Mouse (Mus musculus) midbrain, embryonic 15.5 days (tissue): ENCODE results near the gene Gm20765. TPM values are rescaled to one million over a fixed set of nuclear protein-coding genes. Genes with fewer than 3 reads are reported as not detected.
"Not testable (repeated sequence)": the region's sequence is repeated elsewhere in the genome, so short reads cannot be mapped to it uniquely, and the experiment has no call there.

Experiments
- ATAC-seq: fragments of 200-750 bp; cut with Nextera tagmentation; replicated peaks from 2 replicates; pipeline ENCODE4 v1.8.0; 2017; ENCODE audit warnings: moderate TSS enrichment
- H3K27ac ChIP-seq: fragments of 300-500 bp; sonication (generic); 2 replicates; pipeline ENCODE4 v1.5.1; 2015; ENCODE audit warnings: mild to moderate bottlenecking, inconsistent platforms
- H3K27me3 ChIP-seq: fragments of 300-500 bp; sonication (generic); replicated peaks from 2 replicates; pipeline ENCODE4 v1.6.1; 2015; ENCODE audit warnings: inconsistent platforms
- H3K36me3 ChIP-seq: fragments of 300-500 bp; sonication (generic); replicated peaks from 2 replicates; pipeline ENCODE4 v1.6.1; 2015; ENCODE audit warnings: inconsistent platforms
- H3K4me1 ChIP-seq: fragments of 300-500 bp; sonication (generic); 2 replicates; pipeline ENCODE4 v1.6.1; 2015; ENCODE audit warnings: inconsistent platforms
- H3K4me2 ChIP-seq: fragments of 300-500 bp; sonication (generic); 2 replicates; pipeline ENCODE4 v1.6.1; 2015; ENCODE audit warnings: inconsistent platforms, mild to moderate bottlenecking, moderate library complexity
- H3K4me3 ChIP-seq: fragments of 300-500 bp; sonication (generic); 2 replicates; pipeline ENCODE4 v1.5.1; 2015; ENCODE audit warnings: mild to moderate bottlenecking, inconsistent platforms
- H3K9ac ChIP-seq: fragments of 300-500 bp; sonication (generic); 2 replicates; pipeline ENCODE4 v1.6.1; 2015; ENCODE audit warnings: mild to moderate bottlenecking, inconsistent platforms
- H3K9me3 ChIP-seq: fragments of 300-500 bp; sonication (generic); 2 replicates; pipeline ENCODE4 v1.6.1; 2016; ENCODE audit warnings: inconsistent platforms
- WGBS: fragments of 180-500 bp; shearing (Covaris S2); methylation state at CpG from one replicate; pipeline ENCODE4 v1.1.7; 2015; ENCODE audit warnings: mixed read lengths; 5-methylcytosine and 5-hydroxymethylcytosine counted together
- polyA plus RNA-seq: library from polyadenylated mRNA; unstranded; fragments of >200 nt; fragmentation: Nextera tagmentation; extraction: Ambion mirVana; gene quantifications from 2 replicates; pipeline ENCODE4 v1.2.1, GENCODE M21; 2015

Gene Gm20765
- not detected in 2 replicates for polyA plus RNA-seq

DNA sequence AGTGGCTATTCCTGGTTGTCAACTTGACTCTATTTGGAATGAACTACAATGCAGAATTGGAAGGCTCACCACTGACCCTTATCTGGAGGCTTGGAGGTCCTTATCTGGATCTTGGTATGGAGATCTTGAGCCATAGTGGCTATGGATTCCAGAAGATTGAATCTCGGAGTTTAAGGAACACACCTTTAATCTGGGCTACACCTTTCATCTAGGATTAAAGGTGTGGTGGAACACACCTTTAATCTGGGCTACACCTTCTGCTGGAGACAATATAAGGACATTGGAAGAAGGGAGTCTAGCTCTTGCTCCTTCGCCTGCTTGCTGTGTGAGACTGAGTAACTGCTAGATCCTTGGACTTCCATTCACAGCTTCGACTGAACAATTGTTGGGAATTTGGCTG lies at the start of gene Gm20765:
Gm20765 (plus strand) TSS at position 301 of the 400 bp plus-strand sequence.
- ATAC-seq, result not testable (repeated sequence)
- no CpG with 5 or more reads among the region's 3 CpGs for WGBS

DNA sequence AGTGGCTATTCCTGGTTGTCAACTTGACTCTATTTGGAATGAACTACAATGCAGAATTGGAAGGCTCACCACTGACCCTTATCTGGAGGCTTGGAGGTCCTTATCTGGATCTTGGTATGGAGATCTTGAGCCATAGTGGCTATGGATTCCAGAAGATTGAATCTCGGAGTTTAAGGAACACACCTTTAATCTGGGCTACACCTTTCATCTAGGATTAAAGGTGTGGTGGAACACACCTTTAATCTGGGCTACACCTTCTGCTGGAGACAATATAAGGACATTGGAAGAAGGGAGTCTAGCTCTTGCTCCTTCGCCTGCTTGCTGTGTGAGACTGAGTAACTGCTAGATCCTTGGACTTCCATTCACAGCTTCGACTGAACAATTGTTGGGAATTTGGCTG lies 42.6 kb upstream of the Gm20765 start, which contains the start of gene Gm21293:
Gm21293 (plus strand) TSS at position 301 of the 400 bp plus-strand sequence.
- WGBS, result no CpG with 5 or more reads among the region's 3 CpGs
- not testable (repeated sequence) for H3K36me3 ChIP-seq, ATAC-seq, H3K4me2 ChIP-seq, H3K4me1 ChIP-seq, H3K4me3 ChIP-seq, H3K9ac ChIP-seq, H3K27me3 ChIP-seq, H3K27ac ChIP-seq, H3K9me3 ChIP-seq

More for the DNA sequence above, at the start of gene Gm20765:
- not testable (repeated sequence) for H3K9me3 ChIP-seq, H3K4me1 ChIP-seq, H3K36me3 ChIP-seq, H3K27ac ChIP-seq, H3K27me3 ChIP-seq, H3K4me2 ChIP-seq, H3K9ac ChIP-seq, H3K4me3 ChIP-seq

DNA sequence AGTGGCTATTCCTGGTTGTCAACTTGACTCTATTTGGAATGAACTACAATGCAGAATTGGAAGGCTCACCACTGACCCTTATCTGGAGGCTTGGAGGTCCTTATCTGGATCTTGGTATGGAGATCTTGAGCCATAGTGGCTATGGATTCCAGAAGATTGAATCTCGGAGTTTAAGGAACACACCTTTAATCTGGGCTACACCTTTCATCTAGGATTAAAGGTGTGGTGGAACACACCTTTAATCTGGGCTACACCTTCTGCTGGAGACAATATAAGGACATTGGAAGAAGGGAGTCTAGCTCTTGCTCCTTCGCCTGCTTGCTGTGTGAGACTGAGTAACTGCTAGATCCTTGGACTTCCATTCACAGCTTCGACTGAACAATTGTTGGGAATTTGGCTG lies 34.1 kb upstream of the Gm20765 start, which contains the start of gene Gm6763:
Gm6763 (plus strand) TSS at position 301 of the 400 bp plus-strand sequence.
- not testable (repeated sequence) for ATAC-seq
- WGBS, result no CpG with 5 or more reads among the region's 3 CpGs

DNA sequence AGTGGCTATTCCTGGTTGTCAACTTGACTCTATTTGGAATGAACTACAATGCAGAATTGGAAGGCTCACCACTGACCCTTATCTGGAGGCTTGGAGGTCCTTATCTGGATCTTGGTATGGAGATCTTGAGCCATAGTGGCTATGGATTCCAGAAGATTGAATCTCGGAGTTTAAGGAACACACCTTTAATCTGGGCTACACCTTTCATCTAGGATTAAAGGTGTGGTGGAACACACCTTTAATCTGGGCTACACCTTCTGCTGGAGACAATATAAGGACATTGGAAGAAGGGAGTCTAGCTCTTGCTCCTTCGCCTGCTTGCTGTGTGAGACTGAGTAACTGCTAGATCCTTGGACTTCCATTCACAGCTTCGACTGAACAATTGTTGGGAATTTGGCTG lies 25.6 kb upstream of the Gm20765 start, which contains the start of gene Gm8764:
Gm8764 (plus strand) TSS at position 301 of the 400 bp plus-strand sequence.
- no CpG with 5 or more reads among the region's 3 CpGs for WGBS
- not testable (repeated sequence) for H3K9me3 ChIP-seq, H3K27ac ChIP-seq, H3K4me1 ChIP-seq, H3K9ac ChIP-seq, ATAC-seq, H3K4me2 ChIP-seq, H3K36me3 ChIP-seq, H3K4me3 ChIP-seq, H3K27me3 ChIP-seq

More for the DNA sequence above, 34.1 kb upstream of the Gm20765 start, which contains the start of gene Gm6763:
- not testable (repeated sequence) for H3K4me3 ChIP-seq, H3K27ac ChIP-seq, H3K9me3 ChIP-seq, H3K27me3 ChIP-seq, H3K4me1 ChIP-seq, H3K36me3 ChIP-seq, H3K4me2 ChIP-seq, H3K9ac ChIP-seq

DNA sequence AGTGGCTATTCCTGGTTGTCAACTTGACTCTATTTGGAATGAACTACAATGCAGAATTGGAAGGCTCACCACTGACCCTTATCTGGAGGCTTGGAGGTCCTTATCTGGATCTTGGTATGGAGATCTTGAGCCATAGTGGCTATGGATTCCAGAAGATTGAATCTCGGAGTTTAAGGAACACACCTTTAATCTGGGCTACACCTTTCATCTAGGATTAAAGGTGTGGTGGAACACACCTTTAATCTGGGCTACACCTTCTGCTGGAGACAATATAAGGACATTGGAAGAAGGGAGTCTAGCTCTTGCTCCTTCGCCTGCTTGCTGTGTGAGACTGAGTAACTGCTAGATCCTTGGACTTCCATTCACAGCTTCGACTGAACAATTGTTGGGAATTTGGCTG lies 17.1 kb upstream of the Gm20765 start, which contains the start of gene Gm21304:
Gm21304 (plus strand) TSS at position 301 of the 400 bp plus-strand sequence.
- not testable (repeated sequence) for H3K36me3 ChIP-seq, ATAC-seq, H3K27ac ChIP-seq, H3K4me2 ChIP-seq, H3K4me3 ChIP-seq, H3K9me3 ChIP-seq, H3K4me1 ChIP-seq, H3K9ac ChIP-seq, H3K27me3 ChIP-seq
- no CpG with 5 or more reads among the region's 3 CpGs for WGBS

DNA sequence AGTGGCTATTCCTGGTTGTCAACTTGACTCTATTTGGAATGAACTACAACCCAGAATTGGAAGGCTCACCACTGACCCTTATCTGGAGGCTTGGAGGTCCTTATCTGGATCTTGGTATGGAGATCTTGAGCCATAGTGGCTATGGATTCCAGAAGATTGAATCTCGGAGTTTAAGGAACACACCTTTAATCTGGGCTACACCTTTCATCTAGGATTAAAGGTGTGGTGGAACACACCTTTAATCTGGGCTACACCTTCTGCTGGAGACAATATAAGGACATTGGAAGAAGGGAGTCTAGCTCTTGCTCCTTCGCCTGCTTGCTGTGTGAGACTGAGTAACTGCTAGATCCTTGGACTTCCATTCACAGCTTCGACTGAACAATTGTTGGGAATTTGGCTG lies 8.6 kb upstream of the Gm20765 start, which contains the start of gene Gm21312:
Gm21312 (plus strand) TSS at position 301 of the 400 bp plus-strand sequence.
- not testable (repeated sequence) for H3K9ac ChIP-seq, H3K36me3 ChIP-seq, H3K4me2 ChIP-seq, H3K27ac ChIP-seq, ATAC-seq, H3K4me1 ChIP-seq, H3K4me3 ChIP-seq, H3K9me3 ChIP-seq, H3K27me3 ChIP-seq
- whole genome bisulfite sequencing, result no CpG with 5 or more reads among the region's 3 CpGs

DNA sequence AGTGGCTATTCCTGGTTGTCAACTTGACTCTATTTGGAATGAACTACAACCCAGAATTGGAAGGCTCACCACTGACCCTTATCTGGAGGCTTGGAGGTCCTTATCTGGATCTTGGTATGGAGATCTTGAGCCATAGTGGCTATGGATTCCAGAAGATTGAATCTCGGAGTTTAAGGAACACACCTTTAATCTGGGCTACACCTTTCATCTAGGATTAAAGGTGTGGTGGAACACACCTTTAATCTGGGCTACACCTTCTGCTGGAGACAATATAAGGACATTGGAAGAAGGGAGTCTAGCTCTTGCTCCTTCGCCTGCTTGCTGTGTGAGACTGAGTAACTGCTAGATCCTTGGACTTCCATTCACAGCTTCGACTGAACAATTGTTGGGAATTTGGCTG lies 8.4 kb downstream of the Gm20765 start, which contains the start of gene Gm4340:
Gm4340 (plus strand) TSS at position 301 of the 400 bp plus-strand sequence.
- not testable (repeated sequence) for ATAC-seq, H3K4me2 ChIP-seq, H3K9ac ChIP-seq, H3K27me3 ChIP-seq, H3K36me3 ChIP-seq, H3K4me3 ChIP-seq, H3K9me3 ChIP-seq, H3K4me1 ChIP-seq, H3K27ac ChIP-seq
- WGBS, result no CpG with 5 or more reads among the region's 3 CpGs

DNA sequence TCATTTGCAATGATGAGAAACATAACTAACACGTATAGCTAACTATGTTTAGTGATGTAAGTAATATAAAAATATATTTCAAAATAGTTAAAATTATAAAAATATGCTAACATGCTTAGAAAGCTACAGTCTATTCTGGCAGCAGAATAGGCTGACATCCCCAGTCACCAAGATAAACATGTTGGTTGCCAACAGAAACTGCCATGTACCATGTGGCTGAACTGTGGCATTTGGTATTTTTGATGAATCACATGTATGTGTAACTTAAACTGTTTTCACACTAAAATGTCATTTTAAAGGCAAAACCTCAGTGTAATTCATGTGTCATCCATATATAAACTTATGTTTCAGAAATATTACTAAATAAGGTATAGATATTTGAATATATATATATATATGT lies 24.3 kb downstream of the Gm20765 start:
- Histone ChIP-seq H3K36me3 (no peaks in the 10 kb centered on the region), H3K9ac (no peak overlapping the region), H3K4me3 (no peak overlapping the region), H3K27ac (no peak overlapping the region), H3K27me3 (no peaks in the 10 kb centered on the region), H3K4me1 (no peaks in the 10 kb centered on the region), H3K9me3 (no peaks in the 10 kb centered on the region), H3K4me2 (no peak overlapping the region)
- 86% methylated on average over 1 of the region's 1 CpGs for WGBS
- no peak for ATAC-seq

DNA sequence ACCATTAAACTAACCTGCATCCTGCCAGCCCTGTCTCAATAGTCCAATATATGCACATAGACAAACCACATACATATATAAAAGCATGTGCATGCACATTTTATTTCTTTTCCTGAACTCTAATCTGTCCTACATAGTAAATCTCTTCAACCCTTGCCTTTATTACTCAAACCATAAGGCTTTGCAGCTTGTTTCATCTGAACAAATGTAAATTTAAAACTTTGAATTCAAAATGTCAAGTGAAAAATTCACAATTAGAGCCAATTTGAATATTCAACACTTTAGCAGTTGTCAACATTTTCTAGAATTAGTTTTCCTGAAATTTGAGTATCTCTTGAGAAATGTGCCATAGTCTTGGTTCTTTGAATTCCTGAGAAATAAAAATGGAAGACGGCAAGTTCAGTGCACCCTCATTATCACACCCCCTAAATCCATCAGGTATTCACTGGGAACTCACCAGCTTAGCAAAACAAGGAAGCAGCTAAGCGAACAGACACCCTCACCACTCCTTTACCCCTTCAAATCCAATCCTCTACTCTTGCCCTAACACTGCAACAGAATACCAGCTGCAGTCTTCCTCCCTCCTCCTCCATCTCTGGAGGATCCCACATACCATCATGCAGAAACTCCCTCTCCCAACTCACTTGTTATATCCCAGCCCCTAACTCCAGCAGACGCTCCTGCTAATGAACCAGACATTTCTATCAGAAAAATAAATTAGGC lies 25.1 kb downstream of the Gm20765 start:
- Histone ChIP-seq H3K4me3 (no peak overlapping the region), H3K27me3 (no peaks in the 10 kb centered on the region), H3K4me2 (no peak overlapping the region), H3K9ac (no peak overlapping the region), H3K4me1 (no peaks in the 10 kb centered on the region), H3K36me3 (no peaks in the 10 kb centered on the region), H3K9me3 (no peaks in the 10 kb centered on the region), H3K27ac (no peak overlapping the region)
- no peak for ATAC-seq
- WGBS, result 77% methylated on average over 3 of the region's 3 CpGs

DNA sequence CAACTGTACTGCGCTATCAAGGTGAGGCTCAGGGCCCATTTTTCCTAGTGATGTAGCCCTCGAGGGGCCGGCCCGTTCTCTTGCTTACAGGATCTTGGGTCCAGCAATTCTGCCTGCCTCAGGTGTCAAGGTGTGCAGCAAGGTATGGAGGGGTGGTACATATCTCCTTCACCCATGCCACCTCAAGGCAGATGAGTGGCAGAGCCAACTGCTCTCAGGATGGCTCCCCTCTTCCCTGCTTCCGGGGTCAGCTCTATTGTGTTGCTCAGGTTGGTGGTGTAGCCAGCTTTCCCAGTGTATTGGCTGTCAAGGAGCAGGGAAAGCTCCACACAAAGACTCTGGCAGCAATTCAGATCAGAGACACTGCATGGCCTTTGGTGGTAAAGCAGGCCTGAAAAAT lies 29.2 kb downstream of the Gm20765 start:
- no peaks in the 10 kb centered on the region for H3K27me3 ChIP-seq
- no peak overlapping the region for H3K9ac ChIP-seq
- H3K4me1 ChIP-seq, result no peaks in the 10 kb centered on the region
- H3K27ac ChIP-seq, result no peak overlapping the region
- 88% methylated on average over 5 of the region's 5 CpGs for WGBS
- no peak overlapping the region for H3K4me2 ChIP-seq
- no peaks in the 10 kb centered on the region for H3K36me3 ChIP-seq
- H3K4me3 ChIP-seq, result no peak overlapping the region
- no peak for ATAC-seq
- no peaks in the 10 kb centered on the region for H3K9me3 ChIP-seq

DNA sequence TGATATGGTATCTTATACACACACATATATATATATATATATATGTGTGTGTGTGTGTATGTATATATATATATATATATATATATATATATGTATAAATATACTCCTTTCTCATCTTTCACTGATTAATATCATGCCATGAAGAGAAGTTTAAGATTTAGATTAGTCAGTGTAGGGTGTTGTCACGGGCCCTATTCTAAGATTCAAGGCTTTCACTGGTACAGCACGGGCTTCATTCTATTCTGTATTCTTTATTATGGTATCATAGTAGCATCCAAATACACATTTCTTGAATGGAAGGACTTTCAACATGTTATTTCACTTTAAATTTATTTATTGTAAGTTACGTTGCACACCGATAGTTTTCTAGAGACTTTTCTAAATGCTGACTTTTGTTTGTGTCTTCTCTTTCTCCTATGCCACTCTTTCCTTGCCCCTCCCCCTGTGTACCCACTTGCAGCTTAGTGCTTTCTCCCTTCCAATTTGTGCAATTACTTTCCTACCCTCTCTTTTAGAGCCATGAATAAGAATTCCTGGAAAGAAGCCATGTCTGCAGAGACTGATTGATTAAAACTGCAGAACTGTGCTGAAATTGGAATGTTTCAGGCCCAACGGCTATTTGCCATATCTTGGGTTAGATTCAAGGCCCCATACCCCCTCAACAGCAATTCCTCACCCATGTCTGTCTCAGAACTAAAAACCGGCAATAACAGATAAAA lies 35.1 kb downstream of the Gm20765 start:
- ATAC-seq, result no peak
- no peaks in the 10 kb centered on the region for H3K4me1 ChIP-seq
- H3K4me3 ChIP-seq, result no peak overlapping the region
- WGBS, result 87% methylated on average over 6 of the region's 6 CpGs
- no peak overlapping the region for H3K27ac ChIP-seq
- H3K4me2 ChIP-seq, result no peak overlapping the region
- H3K9me3 ChIP-seq, result no peaks in the 10 kb centered on the region
- H3K9ac ChIP-seq, result no peak overlapping the region
- no peaks in the 10 kb centered on the region for H3K27me3 ChIP-seq
- H3K36me3 ChIP-seq, result no peaks in the 10 kb centered on the region
